7 mouse cellular contexts compared by ENCODE assay signal in the genomic region with DNA sequence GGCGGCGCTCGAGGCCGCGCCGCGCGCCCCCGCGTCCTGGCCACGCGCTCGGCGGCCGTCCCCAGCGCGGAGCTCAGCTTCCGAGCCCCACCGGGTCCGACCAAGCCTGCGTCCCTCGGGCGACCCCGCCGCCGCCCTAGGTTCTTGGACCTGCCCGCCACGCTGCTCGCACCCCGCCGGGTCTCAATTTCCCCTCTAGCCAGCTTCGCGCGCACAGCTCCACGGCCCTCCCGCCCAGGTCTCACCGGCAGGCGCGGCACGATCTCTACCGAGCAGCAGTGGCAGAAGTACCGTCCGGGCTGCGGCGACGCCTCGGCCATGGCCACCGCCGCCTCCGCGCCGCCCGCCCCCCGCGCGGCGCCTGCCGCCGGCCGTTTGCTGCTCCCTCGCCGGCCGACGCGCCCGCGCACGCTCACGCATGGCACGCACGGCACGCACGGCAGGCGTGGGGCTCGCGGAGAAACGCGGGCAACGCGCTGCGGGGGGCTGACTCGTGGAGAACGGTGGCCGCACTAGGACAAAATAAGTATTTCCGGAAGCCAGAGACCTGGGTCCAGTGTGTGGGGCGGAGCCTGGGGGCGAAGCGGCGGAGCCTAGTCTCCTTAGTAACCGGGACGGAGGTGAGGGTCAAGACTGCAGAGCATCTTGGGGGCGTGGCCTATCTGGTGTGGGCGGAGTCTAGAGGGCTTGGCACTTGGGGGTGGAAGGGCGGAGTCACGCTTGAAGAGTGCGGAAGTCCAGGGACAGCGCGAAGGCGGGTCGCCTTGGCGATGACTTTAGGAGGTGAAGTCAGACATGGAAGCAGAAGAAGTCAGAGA. TPM values are rescaled to one million over a fixed set of nuclear protein-coding genes. Genes with fewer than 3 reads are reported as not detected.
DNase-seq lines count a peak whose midpoint lies in the region; ATAC-seq lines count a peak whose summit lies in the region.

A gene (minus strand): TSS at position 445 of the 818 bp plus-strand sequence.

- H3K36me3 ChIP-seq in embryonic facial prominence, embryonic 12.5 days, result peaks cover 11% of the 10 kb centered on the region
- H3K36me3 ChIP-seq in limb, embryonic 11.5 days (ENCODE audit: control insufficient read depth, insufficient read depth, low read length), result peaks cover 12% of the 10 kb centered on the region
- peaks cover 8% of the 10 kb centered on the region for H3K36me3 ChIP-seq in midbrain, embryonic 14.5 days (ENCODE audit: control insufficient read depth, insufficient read depth, low read length)

- under 1% methylated on average over 95 of the region's 101 CpGs for WGBS in embryonic facial prominence, embryonic 12.5 days
- WGBS in limb, embryonic 11.5 days, result under 1% methylated on average over 101 of the region's 101 CpGs
- WGBS in midbrain, embryonic 14.5 days, result under 1% methylated on average over 101 of the region's 101 CpGs

- H3K9me3 ChIP-seq in embryonic facial prominence, embryonic 12.5 days, result no peaks in the 10 kb centered on the region
- no peaks in the 10 kb centered on the region for H3K9me3 ChIP-seq in limb, embryonic 11.5 days (ENCODE audit: control insufficient read depth, low read length)
- H3K9me3 ChIP-seq in midbrain, embryonic 14.5 days (ENCODE audit: control insufficient read depth, low read length), result no peaks in the 10 kb centered on the region

- peak; percentile 79 for ATAC-seq in embryonic facial prominence, embryonic 12.5 days (ENCODE audit: insufficient number of reproducible peaks, insufficient read depth, low FRiP score, low TSS enrichment)
- peak; percentile 92 for ATAC-seq in limb, embryonic 11.5 days (ENCODE audit: insufficient number of reproducible peaks, low FRiP score, low TSS enrichment, low read depth)
- ATAC-seq in midbrain, embryonic 14.5 days (ENCODE audit: low FRiP score, low TSS enrichment), result peak; percentile 92

- H3K27ac ChIP-seq in embryonic facial prominence, embryonic 12.5 days, result peak within 1 kb of the TSS; percentile 93
- peak within 1 kb of the TSS; percentile 90 for H3K27ac ChIP-seq in limb, embryonic 11.5 days (replicated peaks; ENCODE audit: low read depth, low read length)
- H3K27ac ChIP-seq in midbrain, embryonic 14.5 days (replicated peaks; ENCODE audit: low read depth, low read length), result peak within 1 kb of the TSS; percentile 92

- H3K9ac ChIP-seq in embryonic facial prominence, embryonic 12.5 days, result peak within 1 kb of the TSS; percentile 96
- peak within 1 kb of the TSS; percentile 95 for H3K9ac ChIP-seq in limb, embryonic 11.5 days (ENCODE audit: low read length)
- H3K9ac ChIP-seq in midbrain, embryonic 14.5 days (replicated peaks; ENCODE audit: low read length), result peak within 1 kb of the TSS; percentile 84

- no peaks in the 10 kb centered on the region for H3K27me3 ChIP-seq in embryonic facial prominence, embryonic 12.5 days
- H3K27me3 ChIP-seq in limb, embryonic 11.5 days (ENCODE audit: control insufficient read depth, insufficient read depth, low read length), result no peaks in the 10 kb centered on the region
- no peaks in the 10 kb centered on the region for H3K27me3 ChIP-seq in midbrain, embryonic 14.5 days (ENCODE audit: control insufficient read depth, insufficient read depth, low read length)

- H3K4me2 ChIP-seq in embryonic facial prominence, embryonic 12.5 days (replicated peaks), result peak within 1 kb of the TSS; percentile 79
- peak within 1 kb of the TSS; percentile 90 for H3K4me2 ChIP-seq in limb, embryonic 11.5 days (ENCODE audit: low read depth, severe bottlenecking)
- H3K4me2 ChIP-seq in midbrain, embryonic 14.5 days (ENCODE audit: low read length), result peak within 1 kb of the TSS; percentile 97

- peak; percentile 99 for DNase-seq in adrenal gland, postnatal 25 days
- peak; percentile 100 for DNase-seq in heart, adult 11 months
- peak; percentile 100 for DNase-seq in kidney, adult 18-20 months
- peak; percentile 100 for DNase-seq in limb, embryonic 11.5 days (ENCODE audit: low spot score)
- DNase-seq in midbrain, embryonic 14.5 days, result peak; percentile 98
- DNase-seq in spleen, adult 18-20 months, result peak; percentile 100

- peak within 1 kb of the TSS; percentile 89 for H3K4me3 ChIP-seq in embryonic facial prominence, embryonic 12.5 days
- H3K4me3 ChIP-seq in limb, embryonic 11.5 days (ENCODE audit: low read depth, low read length), result peak within 1 kb of the TSS; percentile 87
- H3K4me3 ChIP-seq in midbrain, embryonic 14.5 days (replicated peaks; ENCODE audit: low read depth, low read length), result peak within 1 kb of the TSS; percentile 91

- peaks cover 28% of the 10 kb centered on the region for H3K4me1 ChIP-seq in embryonic facial prominence, embryonic 12.5 days
- H3K4me1 ChIP-seq in limb, embryonic 11.5 days (ENCODE audit: control insufficient read depth, insufficient read depth, low read length), result peaks cover 14% of the 10 kb centered on the region
- peaks cover 24% of the 10 kb centered on the region for H3K4me1 ChIP-seq in midbrain, embryonic 14.5 days (ENCODE audit: control insufficient read depth, insufficient read depth, low read length)

RNA-seq across cellular contexts. Expression of the gene that starts here (rescaled TPM):
- total RNA-seq in adrenal gland, postnatal 25 days (2021), result 59.5 and 63.8 TPM in 2 replicates
- 109 and 111 TPM in 2 replicates for polyA plus RNA-seq in embryonic facial prominence, embryonic 12.5 days (2016; fragmentation: Nextera tagmentation; extraction: Ambion mirVana)
- polyA plus RNA-seq in limb, embryonic 11.5 days (2014; fragmentation: Nextera tagmentation; extraction: Ambion mirVana), result 112 and 118 TPM in 2 replicates
- polyA plus RNA-seq in midbrain, embryonic 14.5 days (2014; fragmentation: Nextera tagmentation; extraction: Ambion mirVana), result 92.8 and 94.6 TPM in 2 replicates

Comparison
In these comparisons a context has a peak if more than half of its experiments do, and no peak if none do; other contexts are left out.
1. Peak in every context shown above with its lines: DNase-seq, ATAC-seq, H3K4me3 ChIP-seq and H3K27ac ChIP-seq.